Mouse (Mus musculus) intestine, postnatal 0 days (tissue): ENCODE measurements at regions not wholly inside any gene's neighbourhood (a gene's known extent, or its start where the extent isn't known, plus 50 kb on each side); places are given as distances from the start of the nearest gene placed in this dataset.

Experiments
- ATAC-seq: fragments of 200-750 bp; cut with Nextera tagmentation; 2 replicates; pipeline ENCODE4 v1.8.0; 2017; ENCODE audit warnings: mild to moderate bottlenecking, moderate TSS enrichment, moderate library complexity
- H3K27ac ChIP-seq: fragments of 300-500 bp; sonication (generic); 2 replicates; pipeline ENCODE4 v1.5.1; 2014; ENCODE audit warnings: mild to moderate bottlenecking, low read depth, low read length, moderate library complexity
- H3K27me3 ChIP-seq: fragments of 300-500 bp; sonication (generic); replicated peaks from 2 replicates; pipeline ENCODE4 v1.6.1; 2014; ENCODE audit warnings: low read length, mixed read lengths; ENCODE audit not compliant: control insufficient read depth, insufficient read depth
- H3K36me3 ChIP-seq: fragments of 300-500 bp; sonication (generic); 2 replicates; pipeline ENCODE4 v1.6.1; 2014; ENCODE audit warnings: mild to moderate bottlenecking, moderate library complexity; ENCODE audit not compliant: control insufficient read depth, insufficient read depth
- H3K4me1 ChIP-seq: fragments of 300-500 bp; sonication (generic); replicated peaks from 2 replicates; pipeline ENCODE4 v1.6.1; 2014; ENCODE audit warnings: antibody characterized with exemption, low read length, mixed read lengths; ENCODE audit not compliant: control insufficient read depth, insufficient read depth
- H3K4me2 ChIP-seq: fragments of 300-500 bp; sonication (generic); replicated peaks from 2 replicates; pipeline ENCODE4 v1.6.1; 2014; ENCODE audit warnings: low read depth, mild to moderate bottlenecking, moderate library complexity
- H3K4me3 ChIP-seq: fragments of 300-500 bp; sonication (generic); 2 replicates; pipeline ENCODE4 v1.5.1; 2014; ENCODE audit warnings: low read depth, low read length
- H3K9ac ChIP-seq: fragments of 300-500 bp; sonication (generic); 2 replicates; pipeline ENCODE4 v1.6.1; 2014; ENCODE audit warnings: mild to moderate bottlenecking, low read depth, low read length
- H3K9me3 ChIP-seq: fragments of 300-500 bp; sonication (generic); 2 replicates; pipeline ENCODE4 v1.6.1; 2016; ENCODE audit warnings: mixed run types; ENCODE audit not compliant: control insufficient read depth
- CTCF ChIP-seq: sonication (generic); IDR thresholded peaks from 2 replicates; pipeline ENCODE4 v1.5.1; 2016; ENCODE audit warnings: low read depth, mild to moderate bottlenecking, control low read depth, antibody characterized with exemption, moderate library complexity
- WGBS: fragments of 180-500 bp; shearing (Covaris S2); extraction: QIAGEN DNeasy Blood & Tissue Kit; methylation state at CpG from one replicate; pipeline ENCODE4 v1.1.7; 2014; 5-methylcytosine and 5-hydroxymethylcytosine counted together

GRCm38 (mm10) chr6:15501063-15501462 is 219.4 kb upstream of the Mdfic start:
- no peaks in the 10 kb centered on the region for H3K36me3 ChIP-seq
- no peak for ATAC-seq
- no peak overlapping the region for H3K27ac ChIP-seq
- no peaks in the 10 kb centered on the region for H3K4me1 ChIP-seq
- no peaks in the 10 kb centered on the region for H3K27me3 ChIP-seq
- H3K4me2 ChIP-seq: no peak overlapping the region
- WGBS: 69% methylated on average over 4 of the region's 4 CpGs
- no peak overlapping the region for H3K9ac ChIP-seq
- H3K9me3 ChIP-seq: no peaks in the 10 kb centered on the region
- no peak overlapping the region for H3K4me3 ChIP-seq
- TF ChIP-seq CTCF: no peak

- no peak overlapping the region for H3K27ac ChIP-seq
- no peak overlapping the region for H3K4me3 ChIP-seq
- no peaks in the 10 kb centered on the region for H3K36me3 ChIP-seq
- whole genome bisulfite sequencing: 42% methylated on average over 2 of the region's 2 CpGs
- no peaks in the 10 kb centered on the region for H3K27me3 ChIP-seq
- H3K9me3 ChIP-seq: no peaks in the 10 kb centered on the region
- no peak for ATAC-seq
- no peak for TF ChIP-seq CTCF
- H3K9ac ChIP-seq: no peak overlapping the region
- H3K4me1 ChIP-seq: no peaks in the 10 kb centered on the region
- H3K4me2 ChIP-seq: no peak overlapping the region
Measured at GRCm38 (mm10) chr6:15509314-15509713, 211.1 kb upstream of the Mdfic start.

- no peak overlapping the region for H3K27ac ChIP-seq
- no peak for TF ChIP-seq CTCF
- H3K4me3 ChIP-seq: no peak overlapping the region
- no peaks in the 10 kb centered on the region for H3K36me3 ChIP-seq
- ATAC-seq: no peak
- no peaks in the 10 kb centered on the region for H3K4me1 ChIP-seq
- H3K9ac ChIP-seq: no peak overlapping the region
- WGBS: 56% methylated on average over 2 of the region's 2 CpGs
- no peak overlapping the region for H3K4me2 ChIP-seq
- H3K9me3 ChIP-seq: no peaks in the 10 kb centered on the region
- no peaks in the 10 kb centered on the region for H3K27me3 ChIP-seq
Measured at GRCm38 (mm10) chr6:15537279-15537678, 183.2 kb upstream of the Mdfic start.

GRCm38 (mm10) chr6:15541969-15542368 is 178.5 kb upstream of the Mdfic start:
- Histone ChIP-seq H3K4me3 (no peak overlapping the region), H3K27ac (no peak overlapping the region), H3K9me3 (no peaks in the 10 kb centered on the region), H3K4me2 (no peak overlapping the region), H3K4me1 (no peaks in the 10 kb centered on the region), H3K9ac (no peak overlapping the region), H3K27me3 (no peaks in the 10 kb centered on the region), H3K36me3 (no peaks in the 10 kb centered on the region)
- no peak for ATAC-seq
- 75% methylated on average over 4 of the region's 4 CpGs for WGBS
- no peak for TF ChIP-seq CTCF

GRCm38 (mm10) chr6:15543516-15544080 is 176.9 kb upstream of the Mdfic start:
- H3K9ac ChIP-seq: no peak overlapping the region
- no peaks in the 10 kb centered on the region for H3K27me3 ChIP-seq
- ATAC-seq: no peak
- no peaks in the 10 kb centered on the region for H3K36me3 ChIP-seq
- no peaks in the 10 kb centered on the region for H3K4me1 ChIP-seq
- no peaks in the 10 kb centered on the region for H3K9me3 ChIP-seq
- no peak overlapping the region for H3K27ac ChIP-seq
- 67% methylated on average over 14 of the region's 14 CpGs for WGBS
- no peak overlapping the region for H3K4me2 ChIP-seq
- no peak overlapping the region for H3K4me3 ChIP-seq
- no peak for TF ChIP-seq CTCF

- H3K27ac ChIP-seq: no peak overlapping the region
- 85% methylated on average over 2 of the region's 2 CpGs for WGBS
- H3K27me3 ChIP-seq: no peaks in the 10 kb centered on the region
- TF ChIP-seq CTCF: no peak
- ATAC-seq: no peak
- no peaks in the 10 kb centered on the region for H3K9me3 ChIP-seq
- no peaks in the 10 kb centered on the region for H3K36me3 ChIP-seq
- no peak overlapping the region for H3K4me3 ChIP-seq
- no peaks in the 10 kb centered on the region for H3K4me1 ChIP-seq
- no peak overlapping the region for H3K4me2 ChIP-seq
- no peak overlapping the region for H3K9ac ChIP-seq
Measured at GRCm38 (mm10) chr6:15548833-15549232, 171.6 kb upstream of the Mdfic start.

GRCm38 (mm10) chr6:15592780-15593179 is 127.7 kb upstream of the Mdfic start:
- no peak overlapping the region for H3K4me3 ChIP-seq
- H3K4me2 ChIP-seq: no peak overlapping the region
- no peak for ATAC-seq
- no peak overlapping the region for H3K9ac ChIP-seq
- no peaks in the 10 kb centered on the region for H3K36me3 ChIP-seq
- H3K9me3 ChIP-seq: no peaks in the 10 kb centered on the region
- peak; percentile 39 for TF ChIP-seq CTCF
- no peaks in the 10 kb centered on the region for H3K27me3 ChIP-seq
- H3K4me1 ChIP-seq: no peaks in the 10 kb centered on the region
- WGBS: 56% methylated on average over 1 of the region's 1 CpGs
- H3K27ac ChIP-seq: no peak overlapping the region
